12 mouse cellular contexts compared by ENCODE assay signal in the genomic region with DNA sequence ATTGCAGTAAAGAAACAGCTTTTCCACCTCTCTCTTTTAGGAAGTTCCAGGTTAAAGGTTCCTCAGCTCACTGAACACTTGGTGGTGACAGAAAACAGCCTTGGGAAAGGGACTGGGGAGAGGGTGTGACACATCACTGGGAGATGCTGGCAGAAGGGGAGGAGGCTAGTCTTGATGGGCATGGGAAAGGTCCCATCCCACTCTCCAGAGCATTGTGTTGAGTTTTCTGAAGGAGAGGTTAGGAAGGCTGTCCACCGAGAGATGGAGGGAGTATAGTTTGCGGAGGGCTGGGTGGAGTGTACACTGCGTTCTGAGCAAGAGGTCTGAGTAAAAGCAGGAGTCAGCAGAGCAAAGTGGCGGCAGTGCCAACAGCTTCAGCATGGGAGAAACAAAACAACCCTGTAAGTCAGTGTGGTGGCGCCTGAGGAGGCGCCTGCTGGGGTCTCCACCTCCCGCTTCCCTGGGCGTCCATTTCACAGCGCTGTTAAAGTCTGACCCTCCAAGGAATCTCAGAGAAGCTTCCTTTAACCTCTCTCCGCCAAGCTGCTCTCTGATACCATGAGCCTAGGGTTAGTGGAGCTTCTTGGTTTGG. TPM values are rescaled to one million over a fixed set of nuclear protein-coding genes. Genes with fewer than 3 reads are reported as not detected.
DNase-seq lines count a peak whose midpoint lies in the region; ATAC-seq and TF ChIP-seq lines count a peak whose summit lies in the region.
"Had no signal": no experiment of that assay in that cellular context is flagged by ENCODE, and none has a peak within 500 bp of the region (broad histone marks: within the 10 kb centered on the region; RNA-seq: fewer than 3 reads in every experiment).

No protein-coding gene starts in this region.

- no peaks in the 10 kb centered on the region for H3K27me3 ChIP-seq in heart, postnatal 0 days (ENCODE audit: control insufficient read depth, insufficient read depth, low read length)
- H3K27me3 ChIP-seq in midbrain, embryonic 13.5 days: no peaks in the 10 kb centered on the region
- no peaks in the 10 kb centered on the region for H3K27me3 ChIP-seq in midbrain, embryonic 15.5 days (replicated peaks)
- H3K27me3 ChIP-seq in forebrain, embryonic 13.5 days: no peaks in the 10 kb centered on the region
- H3K27me3 ChIP-seq: lung, embryonic 15.5 days had no signal

- no peak for TF ChIP-seq EP300 in heart, postnatal 0 days (IDR thresholded peaks at IDR 0.05; ENCODE audit: low read depth)

- no peak for TF ChIP-seq CTCF in heart, postnatal 0 days (IDR thresholded peaks at IDR 0.05; ENCODE audit: low read depth)
- no peak for TF ChIP-seq CTCF in olfactory bulb, adult 2 months (IDR thresholded peaks at IDR 0.05; ENCODE audit: insufficient read depth, low read depth, low read length)

- peak; percentile 40 for ATAC-seq in heart, postnatal 0 days (ENCODE audit: insufficient read depth, low read depth)
- no peak for ATAC-seq in midbrain, embryonic 13.5 days
- ATAC-seq in midbrain, embryonic 15.5 days (replicated peaks): no peak
- ATAC-seq in forebrain, embryonic 13.5 days: peak; percentile 14; the same call in 1 of the 2 replicates
- ATAC-seq: intestine, postnatal 0 days had no signal

- no peak overlapping the region for H3K27ac ChIP-seq in heart, postnatal 0 days (ENCODE audit: low read depth)
- H3K27ac ChIP-seq in midbrain, embryonic 13.5 days: peak overlapping the region; percentile 47; the same call in 1 of the 2 replicates
- H3K27ac ChIP-seq in midbrain, embryonic 15.5 days: no peak overlapping the region
- peak overlapping the region; percentile 48 for H3K27ac ChIP-seq in forebrain, embryonic 13.5 days
- peak overlapping the region; percentile 36; the same call in 1 of the 2 replicates for H3K27ac ChIP-seq in olfactory bulb, adult 2 months (ENCODE audit: insufficient read depth, low read depth, low read length)
- H3K27ac ChIP-seq: lung, embryonic 15.5 days had no signal

- H3K9me3 ChIP-seq in heart, postnatal 0 days (replicated peaks; ENCODE audit: control insufficient read depth, low read length): no peaks in the 10 kb centered on the region
- H3K9me3 ChIP-seq in midbrain, embryonic 13.5 days: no peaks in the 10 kb centered on the region
- H3K9me3 ChIP-seq in midbrain, embryonic 15.5 days: no peaks in the 10 kb centered on the region
- no peaks in the 10 kb centered on the region for H3K9me3 ChIP-seq in forebrain, embryonic 13.5 days (replicated peaks)
- H3K9me3 ChIP-seq: lung, embryonic 15.5 days had no signal

- TF ChIP-seq POLR2A in olfactory bulb, adult 2 months (IDR thresholded peaks at IDR 0.05; ENCODE audit: insufficient read depth, low read depth, low read length): no peak

- no peak overlapping the region for H3K4me2 ChIP-seq in heart, postnatal 0 days (ENCODE audit: low read depth, low read length)
- H3K4me2 ChIP-seq in midbrain, embryonic 13.5 days (replicated peaks): no peak overlapping the region
- no peak overlapping the region for H3K4me2 ChIP-seq in midbrain, embryonic 15.5 days
- no peak overlapping the region for H3K4me2 ChIP-seq in forebrain, embryonic 13.5 days
- H3K4me2 ChIP-seq: lung, embryonic 15.5 days had no signal

- H3K4me1 ChIP-seq in heart, postnatal 0 days (ENCODE audit: control insufficient read depth, insufficient read depth): peaks cover 4% of the 10 kb centered on the region
- H3K4me1 ChIP-seq in midbrain, embryonic 13.5 days (replicated peaks): peaks cover 36% of the 10 kb centered on the region
- H3K4me1 ChIP-seq in midbrain, embryonic 15.5 days: peaks cover 23% of the 10 kb centered on the region
- H3K4me1 ChIP-seq in forebrain, embryonic 13.5 days: peaks cover 46% of the 10 kb centered on the region
- H3K4me1 ChIP-seq in olfactory bulb, adult 2 months (ENCODE audit: control insufficient read depth, insufficient read depth, low read length): peaks cover 25% of the 10 kb centered on the region

- no peak overlapping the region for H3K4me3 ChIP-seq in heart, postnatal 0 days (ENCODE audit: low read depth, low read length)
- no peak overlapping the region for H3K4me3 ChIP-seq in midbrain, embryonic 13.5 days (replicated peaks)
- H3K4me3 ChIP-seq in midbrain, embryonic 15.5 days: no peak overlapping the region
- H3K4me3 ChIP-seq in forebrain, embryonic 13.5 days: no peak overlapping the region
- H3K4me3 ChIP-seq in olfactory bulb, adult 2 months (ENCODE audit: insufficient read depth, low read depth, low read length): no peak overlapping the region
- H3K4me3 ChIP-seq: lung, embryonic 15.5 days had no signal

- WGBS in heart, postnatal 0 days: 60% methylated on average over 10 of the region's 10 CpGs
- WGBS in midbrain, embryonic 13.5 days: 45% methylated on average over 10 of the region's 10 CpGs
- 42% methylated on average over 10 of the region's 10 CpGs for WGBS in midbrain, embryonic 15.5 days
- WGBS in forebrain, embryonic 13.5 days: 46% methylated on average over 10 of the region's 10 CpGs
- 28% methylated on average over 10 of the region's 10 CpGs for WGBS in olfactory bulb, adult 2 months

- H3K9ac ChIP-seq in heart, postnatal 0 days (replicated peaks; ENCODE audit: low read depth, low read length): no peak overlapping the region
- H3K9ac ChIP-seq in midbrain, embryonic 13.5 days (replicated peaks): peak overlapping the region; percentile 26
- H3K9ac ChIP-seq in midbrain, embryonic 15.5 days: no peak overlapping the region; the same call in 1 of the 2 replicates
- H3K9ac ChIP-seq in forebrain, embryonic 13.5 days: no peak overlapping the region; the same call in 1 of the 2 replicates
- H3K9ac ChIP-seq: lung, embryonic 15.5 days had no signal

- DNase-seq in heart, postnatal 0 days (ENCODE audit: low spot score): no peak
- no peak for DNase-seq in heart, postnatal 4 days
- DNase-seq in layer of hippocampus, postnatal 36 days: no peak
- no peak for DNase-seq in right cerebral cortex, postnatal 4 days
- DNase-seq: adrenal gland, postnatal 36 days; spleen, adult 18-20 months had no signal

- peaks cover 45% of the 10 kb centered on the region for H3K36me3 ChIP-seq in heart, postnatal 0 days (replicated peaks; ENCODE audit: control insufficient read depth, insufficient read depth, low read length)
- peaks cover 46% of the 10 kb centered on the region for H3K36me3 ChIP-seq in midbrain, embryonic 13.5 days
- peaks cover 33% of the 10 kb centered on the region for H3K36me3 ChIP-seq in midbrain, embryonic 15.5 days (replicated peaks)
- peaks cover 54% of the 10 kb centered on the region for H3K36me3 ChIP-seq in forebrain, embryonic 13.5 days (ENCODE audit: poor library complexity, severe bottlenecking)

RNA-seq across cellular contexts. Expression of gene A3galt2, which starts 12.7 kb away (rescaled TPM):
- total RNA-seq in heart, postnatal 0 days (2014; rRNA removed; ENCODE audit: low replicate concordance): not detected in 2 replicates
- polyA plus RNA-seq in heart, postnatal 0 days (2015; fragmentation: Nextera tagmentation; extraction: Ambion mirVana): 0.03 TPM in 1 of 2 replicates, not detected in the other
- total RNA-seq in heart, postnatal 4 days (2021): under 1 TPM; 0.20 to 0.36 TPM
- polyA plus RNA-seq in midbrain, embryonic 13.5 days (2015; fragmentation: Nextera tagmentation; extraction: Ambion mirVana): 0.23 and 0.58 TPM in 2 replicates
- 0.28 and 0.34 TPM in 2 replicates for polyA plus RNA-seq in midbrain, embryonic 15.5 days (2015; fragmentation: Nextera tagmentation; extraction: Ambion mirVana)
- polyA plus RNA-seq in forebrain, embryonic 13.5 days (2015; fragmentation: Nextera tagmentation; extraction: Ambion mirVana): 0.67 and 0.88 TPM in 2 replicates
- polyA plus RNA-seq in olfactory bulb, adult 2 months (2012; ENCODE audit: insufficient read depth, insufficient read length, low replicate concordance, missing spikeins): not detected in 2 replicates
- under 1 TPM; 0.48 to 0.62 TPM for total RNA-seq in layer of hippocampus, postnatal 36 days (2021)
- polyA plus RNA-seq: intestine, postnatal 0 days had no signal

Comparison
In these comparisons a context has a peak if more than half of its experiments do, and no peak if none do; other contexts are left out.
1. H3K27ac ChIP-seq: peak in midbrain, embryonic 13.5 days (single experiment), forebrain, embryonic 13.5 days (single experiment) and olfactory bulb, adult 2 months (single experiment); none in heart, postnatal 0 days (single experiment) and midbrain, embryonic 15.5 days (single experiment).
2. ATAC-seq: peak in heart, postnatal 0 days (single experiment) and forebrain, embryonic 13.5 days (single experiment); none in midbrain, embryonic 13.5 days (single experiment) and midbrain, embryonic 15.5 days (single experiment).